Mouse (Mus musculus) megakaryocyte, embryonic 14.5 days (primary cell): ENCODE measurements around the gene Pold1. TPM values are rescaled to one million over a fixed set of nuclear protein-coding genes. Genes with fewer than 3 reads are reported as not detected.

Experiments used
- H3K27me3 ChIP-seq: replicated peaks from 2 replicates; pipeline ENCODE3; 2012; ENCODE audit warnings: inconsistent platforms
- H3K36me3 ChIP-seq: replicated peaks from 2 replicates; pipeline ENCODE3; 2012; ENCODE audit warnings: low read length, inconsistent platforms, mixed read lengths
- H3K4me1 ChIP-seq: 2 replicates; pipeline ENCODE4 v1.6.1; 2012; ENCODE audit warnings: inconsistent platforms
- H3K4me3 ChIP-seq: replicated peaks from 2 replicates; pipeline ENCODE3; 2012; ENCODE audit warnings: moderate library complexity, mild to moderate bottlenecking, inconsistent platforms
- H3K9me3 ChIP-seq: 2 replicates; pipeline ENCODE4 v1.6.1; 2012; ENCODE audit warnings: inconsistent platforms
- FLI1 ChIP-seq: IDR thresholded peaks from 2 replicates; pipeline ENCODE4 v1.6.1; 2012; ENCODE audit warnings: low read length, inconsistent platforms, mixed read lengths
- GATA1 ChIP-seq: IDR thresholded peaks from 3 replicates; pipeline ENCODE4 v1.6.1; 2012; ENCODE audit warnings: mixed read lengths, low read length, inconsistent platforms, borderline replicate concordance
- polyA plus RNA-seq: library from polyadenylated mRNA; stranded (reverse); fragments of >175 nt; gene quantifications from 2 replicates; pipeline ENCODE4 v1.2.3, GENCODE M21; 2012; ENCODE audit warnings: low replicate concordance; ENCODE audit not compliant: insufficient read depth

Gene Pold1
- 61.8 and 199 TPM in 2 replicates for polyA plus RNA-seq

DNA sequence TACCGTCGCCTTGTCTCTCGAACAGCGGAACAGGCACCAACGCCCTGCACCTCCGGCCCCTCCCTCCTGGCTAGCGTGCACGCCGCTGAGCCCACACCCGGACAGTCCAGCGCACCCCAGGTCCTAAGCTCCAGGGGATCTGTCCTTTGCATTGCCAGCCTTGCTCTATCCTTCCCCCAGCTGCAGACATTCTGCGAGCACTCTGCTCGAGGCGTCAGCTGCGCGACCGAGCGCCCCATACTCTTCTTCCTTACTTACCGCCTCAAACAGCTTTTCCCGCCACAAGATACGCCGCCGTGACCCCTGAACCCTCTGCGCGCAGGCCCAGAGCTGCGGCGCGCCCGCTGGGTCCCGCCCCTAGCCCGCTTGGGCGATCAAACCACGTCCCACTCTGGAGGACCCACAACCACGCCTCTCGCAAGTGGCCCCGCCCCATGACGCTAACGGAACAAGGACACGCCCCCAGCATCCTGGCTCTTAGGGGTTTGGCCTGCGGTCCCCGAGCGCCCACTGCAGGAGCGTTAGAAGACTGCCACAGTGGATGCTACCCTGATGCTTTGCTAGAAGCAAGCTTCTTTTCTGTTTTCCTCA lies at the start of gene Pold1:
Pold1 (minus strand) TSS at position 353 of the 591 bp plus-strand sequence.
- TF ChIP-seq GATA1 (no peak), FLI1 (peak; percentile 28; the same call in 1 of the 2 replicates)
- peaks cover 50% of the 10 kb centered on the region for H3K36me3 ChIP-seq
- peaks cover 53% of the 10 kb centered on the region for H3K4me1 ChIP-seq
- no peaks in the 10 kb centered on the region for H3K27me3 ChIP-seq
- peak within 1 kb of the TSS; percentile 98 for H3K4me3 ChIP-seq
- no peaks in the 10 kb centered on the region for H3K9me3 ChIP-seq

DNA sequence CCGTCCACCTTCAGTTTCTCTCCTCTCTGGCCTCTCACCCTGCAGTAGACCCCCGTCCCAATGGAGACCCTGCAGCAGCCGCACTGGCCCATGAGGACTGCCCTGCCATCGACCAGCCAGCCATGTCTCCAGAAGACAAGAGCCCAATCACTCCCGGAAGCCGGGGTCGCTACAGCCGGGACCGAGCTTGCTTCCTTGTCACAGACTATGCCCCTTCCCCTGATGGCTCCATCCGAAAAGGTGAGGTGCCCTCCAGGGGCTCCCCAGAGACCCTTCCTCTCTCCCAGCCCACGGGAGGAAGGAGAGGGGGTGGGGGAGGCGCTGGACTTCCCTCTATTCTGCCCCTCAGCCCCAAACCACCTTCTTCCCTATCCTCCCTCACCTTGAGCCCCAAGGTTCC lies 49.7 kb upstream of the Pold1 start:
- H3K9me3 ChIP-seq, result peaks cover 4% of the 10 kb centered on the region
- peaks cover 83% of the 10 kb centered on the region for H3K27me3 ChIP-seq
- H3K4me1 ChIP-seq, result peaks cover 7% of the 10 kb centered on the region
- H3K36me3 ChIP-seq, result no peaks in the 10 kb centered on the region
- TF ChIP-seq GATA1 (no peak), FLI1 (no peak)
- no peak overlapping the region for H3K4me3 ChIP-seq

DNA sequence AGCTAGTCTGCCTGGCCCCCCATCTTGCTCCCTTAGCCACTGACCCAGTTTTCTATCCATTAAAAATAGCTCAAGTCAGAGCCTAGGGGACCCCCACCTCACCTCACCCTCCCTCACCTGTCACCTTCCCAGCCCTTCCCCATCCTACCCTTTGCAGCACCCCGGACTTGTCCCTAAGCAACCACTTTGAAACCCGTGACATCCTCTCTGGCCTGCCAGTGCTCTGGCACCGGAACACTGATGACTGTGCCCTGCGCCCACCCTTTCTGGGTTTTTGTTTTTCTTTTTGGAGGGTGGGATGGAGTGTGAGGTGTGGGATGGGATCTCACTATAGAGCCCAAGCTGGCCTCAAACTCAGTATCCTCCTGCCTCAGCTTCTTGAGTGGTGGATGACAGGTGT lies 49.0 kb upstream of the Pold1 start:
- peaks cover 12% of the 10 kb centered on the region for H3K4me1 ChIP-seq
- no peak overlapping the region for H3K4me3 ChIP-seq
- TF ChIP-seq GATA1 (no peak), FLI1 (no peak)
- H3K27me3 ChIP-seq, result peaks cover 83% of the 10 kb centered on the region
- H3K9me3 ChIP-seq, result peaks cover 4% of the 10 kb centered on the region
- no peaks in the 10 kb centered on the region for H3K36me3 ChIP-seq

DNA sequence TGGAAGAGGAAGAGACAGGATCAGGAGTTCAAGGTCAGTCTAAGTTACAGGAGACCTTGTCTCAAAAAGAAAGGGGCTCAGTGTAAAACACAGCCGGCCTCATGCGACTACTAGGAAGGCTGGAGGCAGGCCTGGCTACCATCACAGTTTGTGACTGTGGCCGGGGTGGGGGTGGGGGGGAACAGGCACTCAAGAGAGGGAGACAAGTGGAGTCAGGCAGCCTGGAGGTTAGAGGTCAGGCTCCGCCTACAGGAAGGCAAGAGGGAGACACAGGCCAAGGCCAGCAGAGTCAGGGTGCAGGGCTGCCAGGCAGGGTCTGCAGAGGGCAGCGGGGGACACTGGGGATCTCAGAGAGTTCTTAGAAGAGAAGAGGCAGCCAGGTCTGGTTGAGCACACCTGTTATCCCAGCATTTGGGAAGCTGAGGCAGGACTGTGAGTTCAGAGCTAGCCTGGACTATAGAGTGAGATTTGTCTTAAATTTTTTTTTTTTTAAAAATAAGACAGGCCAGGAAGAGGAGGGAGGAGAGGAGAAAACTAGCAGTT lies 48.4 kb upstream of the Pold1 start:
- Histone ChIP-seq H3K9me3 (peaks cover 4% of the 10 kb centered on the region), H3K36me3 (no peaks in the 10 kb centered on the region), H3K4me1 (peaks cover 12% of the 10 kb centered on the region), H3K4me3 (no peak overlapping the region), H3K27me3 (peaks cover 83% of the 10 kb centered on the region)
- no peak for TF ChIP-seq GATA1
- no peak for TF ChIP-seq FLI1

DNA sequence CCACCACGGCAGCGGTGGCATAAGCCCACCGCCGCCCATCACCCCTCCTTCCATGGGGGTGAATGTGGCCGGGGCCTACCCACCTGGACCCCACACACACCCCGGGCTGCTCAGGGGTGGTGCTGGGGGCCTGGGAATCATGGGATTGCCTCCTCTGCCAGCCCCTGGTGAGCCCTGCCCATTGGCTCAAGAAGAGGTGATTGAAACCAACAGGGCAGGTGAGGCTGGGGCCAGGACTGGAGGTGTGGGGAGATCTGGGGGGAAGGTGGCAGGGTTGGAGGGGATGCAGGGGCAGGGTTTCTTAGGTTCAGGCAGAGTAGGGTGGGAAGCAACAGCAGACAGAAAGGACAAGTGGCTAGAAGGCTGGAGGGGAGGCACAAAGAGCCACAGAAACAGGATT lies 47.4 kb upstream of the Pold1 start:
- peaks cover 83% of the 10 kb centered on the region for H3K27me3 ChIP-seq
- no peak for TF ChIP-seq GATA1
- TF ChIP-seq FLI1, result no peak

DNA sequence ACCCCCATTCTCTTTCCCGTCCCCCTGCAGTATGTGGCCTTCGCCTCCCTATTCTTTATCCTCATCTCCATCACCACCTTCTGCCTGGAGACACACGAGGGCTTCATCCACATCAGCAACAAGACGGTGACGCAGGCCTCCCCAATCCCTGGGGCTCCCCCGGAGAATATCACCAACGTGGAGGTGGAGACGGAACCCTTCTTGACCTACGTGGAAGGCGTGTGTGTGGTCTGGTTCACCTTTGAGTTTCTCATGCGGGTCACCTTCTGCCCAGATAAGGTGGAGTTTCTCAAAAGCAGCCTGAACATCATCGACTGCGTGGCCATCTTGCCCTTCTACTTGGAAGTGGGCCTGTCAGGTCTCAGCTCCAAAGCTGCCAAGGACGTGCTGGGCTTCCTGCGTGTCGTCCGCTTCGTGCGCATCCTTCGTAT lies 46.5 kb upstream of the Pold1 start:
- peaks cover 4% of the 10 kb centered on the region for H3K9me3 ChIP-seq
- H3K36me3 ChIP-seq, result no peaks in the 10 kb centered on the region
- H3K27me3 ChIP-seq, result peaks cover 82% of the 10 kb centered on the region
- peaks cover 29% of the 10 kb centered on the region for H3K4me1 ChIP-seq
- no peak overlapping the region for H3K4me3 ChIP-seq
- TF ChIP-seq GATA1 (no peak), FLI1 (no peak)

More for the DNA sequence above, 47.4 kb upstream of the Pold1 start:
- Histone ChIP-seq H3K4me1 (peaks cover 20% of the 10 kb centered on the region), H3K36me3 (no peaks in the 10 kb centered on the region), H3K4me3 (no peak overlapping the region), H3K9me3 (peaks cover 4% of the 10 kb centered on the region)

DNA sequence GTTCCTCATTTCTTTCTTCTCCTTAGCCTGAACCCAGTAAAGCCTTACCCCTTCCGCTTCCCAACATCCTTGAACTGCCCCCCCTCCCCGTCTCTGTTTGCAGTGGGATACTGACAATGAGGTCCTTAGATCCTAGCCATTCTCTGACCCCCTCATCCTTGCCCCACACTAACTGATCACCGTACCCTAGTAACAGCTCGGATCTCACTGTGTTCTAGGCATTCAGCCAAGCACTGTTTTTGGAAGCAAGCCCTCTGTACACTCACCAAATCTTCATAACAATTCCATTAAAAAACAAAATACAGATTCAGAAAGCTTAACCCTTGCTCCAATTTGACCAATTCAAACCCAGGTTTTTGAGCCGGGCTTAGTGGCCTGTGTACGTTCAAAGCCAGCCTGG lies 45.6 kb upstream of the Pold1 start:
- no peak for TF ChIP-seq FLI1
- peaks cover 82% of the 10 kb centered on the region for H3K27me3 ChIP-seq
- no peak overlapping the region for H3K4me3 ChIP-seq

DNA sequence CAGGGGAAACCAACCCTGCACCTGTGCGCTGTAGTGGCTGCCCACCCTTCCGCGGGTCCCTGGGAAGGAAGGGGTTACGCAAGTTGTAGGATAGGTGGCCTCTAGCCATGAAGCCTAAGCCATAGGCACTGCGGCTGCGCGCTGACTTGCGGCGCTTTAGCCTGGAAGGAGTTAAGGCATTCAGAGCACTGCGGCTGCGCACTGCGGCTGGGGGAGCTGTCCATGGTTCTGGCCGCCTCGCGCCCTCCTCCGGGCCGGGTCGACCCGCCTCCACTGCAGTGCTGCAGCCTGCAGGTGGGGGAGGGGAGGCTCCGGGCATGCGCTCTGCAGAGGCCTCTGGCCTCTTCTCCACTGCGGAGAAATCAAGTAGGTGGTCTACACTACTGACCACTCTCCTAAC lies 45.1 kb upstream of the Pold1 start:
- peaks cover 42% of the 10 kb centered on the region for H3K4me1 ChIP-seq
- peaks cover 82% of the 10 kb centered on the region for H3K27me3 ChIP-seq
- no peak for TF ChIP-seq FLI1
- no peak for TF ChIP-seq GATA1
- no peaks in the 10 kb centered on the region for H3K36me3 ChIP-seq
- H3K4me3 ChIP-seq, result peak overlapping the region; percentile 50
- H3K9me3 ChIP-seq, result peaks cover 4% of the 10 kb centered on the region

More for the DNA sequence above, 45.6 kb upstream of the Pold1 start:
- Histone ChIP-seq H3K4me1 (peaks cover 37% of the 10 kb centered on the region), H3K36me3 (no peaks in the 10 kb centered on the region), H3K9me3 (peaks cover 4% of the 10 kb centered on the region)

DNA sequence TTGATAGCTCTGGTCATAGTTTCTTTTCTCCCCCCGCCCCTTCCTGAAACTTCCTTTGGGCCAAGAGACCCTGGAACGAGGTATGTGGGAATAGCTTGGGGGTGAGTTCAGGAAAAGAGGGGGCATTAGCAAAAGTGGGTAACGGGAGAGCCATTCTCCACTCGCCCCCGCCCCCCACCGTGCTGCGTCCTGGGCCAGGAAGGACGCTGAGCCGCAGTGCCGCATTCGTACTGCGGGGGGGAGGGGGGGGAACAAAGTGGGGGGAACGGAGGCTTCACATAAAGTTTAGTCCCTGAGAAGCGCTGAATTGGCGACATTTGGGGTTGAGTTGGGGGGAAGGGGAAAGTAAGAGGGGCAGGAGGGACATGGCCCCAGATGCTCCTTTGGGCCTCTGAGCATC lies 44.4 kb upstream of the Pold1 start:
- Histone ChIP-seq H3K27me3 (peaks cover 84% of the 10 kb centered on the region), H3K36me3 (no peaks in the 10 kb centered on the region), H3K4me1 (peaks cover 50% of the 10 kb centered on the region), H3K4me3 (no peak overlapping the region), H3K9me3 (peaks cover 4% of the 10 kb centered on the region)
- TF ChIP-seq FLI1 (no peak), GATA1 (no peak)

DNA sequence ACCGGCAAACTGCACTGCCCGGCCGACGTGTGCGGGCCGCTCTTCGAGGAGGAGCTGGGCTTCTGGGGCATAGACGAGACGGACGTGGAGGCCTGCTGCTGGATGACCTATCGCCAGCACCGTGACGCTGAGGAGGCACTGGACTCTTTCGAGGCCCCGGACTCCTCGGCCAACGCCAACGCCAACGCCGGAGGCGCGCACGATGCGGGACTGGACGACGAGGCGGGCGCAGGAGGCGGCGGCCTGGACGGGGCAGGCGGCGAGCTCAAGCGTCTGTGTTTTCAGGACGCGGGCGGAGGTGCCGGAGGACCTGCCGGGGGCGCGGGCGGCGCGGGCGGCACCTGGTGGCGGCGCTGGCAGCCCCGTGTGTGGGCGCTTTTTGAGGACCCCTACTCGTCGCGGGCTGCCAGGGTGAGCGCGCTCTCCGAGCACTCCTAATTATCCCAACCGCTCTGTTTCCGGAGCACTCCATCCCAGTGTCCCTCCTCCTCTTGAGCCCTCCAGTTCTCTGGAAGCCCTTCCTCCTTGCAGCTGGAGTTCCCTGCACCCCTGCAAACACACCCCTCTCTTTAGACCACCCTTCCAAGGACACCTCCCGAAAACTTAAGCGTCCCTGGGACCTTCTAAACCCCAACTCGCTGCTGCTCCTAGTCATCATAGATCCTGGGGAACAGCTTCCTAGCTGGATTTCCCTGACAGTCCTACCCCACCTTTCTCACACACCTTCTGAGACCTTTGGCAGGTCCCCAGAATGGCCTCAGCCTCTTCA lies 42.9 kb upstream of the Pold1 start:
- H3K4me1 ChIP-seq, result peaks cover 64% of the 10 kb centered on the region
- TF ChIP-seq FLI1 (no peak), GATA1 (no peak)
- H3K27me3 ChIP-seq, result peaks cover 91% of the 10 kb centered on the region
- H3K4me3 ChIP-seq, result peak overlapping the region; percentile 91
- no peaks in the 10 kb centered on the region for H3K36me3 ChIP-seq
- peaks cover 4% of the 10 kb centered on the region for H3K9me3 ChIP-seq
